Mouse (Mus musculus) c-Kit-positive CD71-negative TER-119-negative erythroid progenitor cells, embryonic 14.5 days (primary cell): ENCODE measurements around the gene Cep152.

ENCODE experiments used
- DNase-seq: peaks from one replicate; pipeline ENCODE4 v3.0.0-alpha.2; 2013; ENCODE audit warnings: low read depth

Gene Cep152

GRCm38 (mm10) chr2:125624837-125625351 lies at the start of gene Cep152:
Gene Cep152, minus strand, starts transcription at chr2:125625113.
- DNase-seq, result peak; percentile 92

DNA sequence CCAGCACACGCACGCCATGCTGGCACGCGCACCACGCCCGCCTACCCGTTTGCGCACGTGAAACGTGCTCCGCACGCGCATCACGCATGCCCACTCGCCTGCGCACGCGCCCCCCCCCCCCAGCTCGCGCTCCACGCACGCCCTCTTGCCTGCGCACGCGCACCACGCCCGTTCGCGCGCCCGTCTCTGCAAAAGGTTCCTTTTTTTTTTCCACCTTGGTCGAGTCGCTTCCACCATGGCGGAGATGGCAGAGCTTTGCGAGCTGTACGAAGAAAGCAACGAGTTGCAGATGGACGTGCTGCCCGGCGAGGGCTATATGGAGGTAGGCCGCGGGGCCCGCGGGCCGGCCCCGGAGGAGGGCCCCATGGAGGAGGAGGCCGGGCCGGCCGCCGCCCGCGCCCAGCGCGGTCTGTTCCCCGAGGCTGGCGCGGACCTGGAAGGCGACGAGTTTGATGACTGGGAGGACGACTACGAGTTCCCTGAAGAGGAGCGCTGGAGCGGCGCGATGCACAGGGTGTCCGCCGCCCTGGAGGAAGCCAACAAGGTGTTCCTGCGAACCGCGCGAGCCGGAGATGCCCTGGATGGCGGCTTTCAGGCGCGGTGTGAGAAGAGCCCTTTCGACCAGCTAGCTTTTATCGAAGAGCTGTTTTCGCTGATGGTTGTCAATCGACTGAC lies 48.2 kb upstream of the Cep152 start, which contains the start of gene Eid1:
Eid1 (plus strand) TSS at position 139 of the 675 bp plus-strand sequence.
- peak; percentile 61 for DNase-seq

GRCm38 (mm10) chr2:125672568-125672956 lies 47.6 kb upstream of the Cep152 start:
- DNase-seq, result no peak

DNA sequence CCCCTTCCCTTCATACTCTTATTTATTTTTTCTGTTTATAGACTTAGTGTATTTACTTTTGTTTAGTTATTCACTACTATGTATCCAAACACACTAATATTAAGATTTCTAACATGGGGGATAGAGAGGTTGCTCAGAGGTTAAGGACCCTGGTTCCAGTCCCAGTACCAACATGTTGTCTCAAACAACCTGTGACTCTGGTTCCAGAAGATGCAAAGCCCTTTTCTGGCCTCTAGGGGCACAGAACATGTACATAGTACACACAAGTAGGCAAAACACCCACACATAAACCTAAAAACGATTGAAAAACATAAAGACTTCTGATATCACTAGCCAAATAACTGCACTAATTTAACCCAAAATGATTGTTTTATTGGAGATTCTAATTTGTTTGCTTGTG lies 45.9 kb upstream of the Cep152 start:
- DNase-seq, result no peak

- DNase-seq, result no peak
Measured at GRCm38 (mm10) chr2:125667721-125668120, 42.8 kb upstream of the Cep152 start.

- DNase-seq, result peak; percentile 50
Measured at GRCm38 (mm10) chr2:125667184-125667583, 42.3 kb upstream of the Cep152 start.

DNA sequence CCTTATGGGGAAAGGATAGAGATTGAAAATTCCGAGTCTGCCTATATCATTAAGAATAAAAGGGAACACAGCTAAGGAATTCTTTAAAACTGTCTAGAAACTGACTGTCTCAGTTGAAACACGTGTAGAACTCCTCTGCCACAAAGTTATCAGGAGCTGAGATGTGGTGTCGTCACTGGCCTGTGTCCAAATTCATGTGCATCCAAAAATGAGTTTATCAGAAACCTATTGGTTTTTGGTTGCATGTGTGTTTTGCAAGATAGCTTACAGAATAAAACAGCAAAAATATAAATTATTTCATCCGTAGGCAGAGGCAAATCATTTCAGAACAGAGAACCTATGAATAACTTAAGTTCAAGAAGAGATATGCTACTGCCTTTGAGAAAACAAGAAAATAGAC lies 41.8 kb upstream of the Cep152 start:
- no peak for DNase-seq

DNA sequence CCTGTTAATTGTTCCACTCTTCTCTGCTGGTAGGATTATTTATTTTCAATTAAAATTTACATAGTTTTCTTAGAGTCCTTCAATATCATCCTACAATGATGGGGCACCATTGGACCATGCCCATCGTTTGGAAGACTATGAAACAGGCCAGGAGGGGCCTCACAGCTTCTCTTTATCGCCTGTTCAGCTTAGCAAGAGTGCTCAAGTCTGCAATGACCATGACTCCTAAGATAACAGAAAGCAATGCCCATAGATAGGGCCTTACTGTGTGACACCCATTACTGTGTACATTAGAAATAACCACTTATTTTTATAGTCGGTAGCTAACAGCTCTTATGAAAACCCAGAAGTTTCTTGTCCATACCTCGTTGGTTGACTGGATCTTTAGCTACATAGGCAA lies 41.0 kb upstream of the Cep152 start:
- no peak for DNase-seq

- DNase-seq, result no peak
Measured at GRCm38 (mm10) chr2:125665213-125665612, 40.3 kb upstream of the Cep152 start.

DNA sequence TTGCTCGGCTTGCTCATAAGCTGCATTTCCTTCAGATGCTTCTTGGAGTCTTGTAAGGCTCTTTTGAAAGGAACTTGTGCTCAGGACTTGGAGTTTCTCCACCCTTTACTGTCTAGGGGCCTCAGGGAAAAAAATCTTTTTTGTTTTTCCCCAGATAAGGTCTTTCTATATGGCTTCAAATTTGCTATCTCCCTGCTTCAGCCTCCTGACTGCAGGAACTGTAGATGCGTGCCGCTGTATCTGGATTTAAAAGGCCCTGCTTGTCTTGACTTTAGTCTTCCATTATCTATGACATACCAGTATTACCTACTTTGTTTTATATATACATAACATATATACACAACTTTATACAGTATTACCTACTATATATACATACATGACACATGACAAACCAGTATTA lies 37.6 kb upstream of the Cep152 start:
- no peak for DNase-seq

GRCm38 (mm10) chr2:125661156-125661555 lies 36.2 kb upstream of the Cep152 start:
- no peak for DNase-seq

GRCm38 (mm10) chr2:125660537-125661130 lies 35.7 kb upstream of the Cep152 start:
- no peak for DNase-seq

- DNase-seq, result peak; percentile 58
Measured at GRCm38 (mm10) chr2:125659823-125660536, 35.1 kb upstream of the Cep152 start.

GRCm38 (mm10) chr2:125655391-125655790 lies 30.5 kb upstream of the Cep152 start:
- no peak for DNase-seq

DNA sequence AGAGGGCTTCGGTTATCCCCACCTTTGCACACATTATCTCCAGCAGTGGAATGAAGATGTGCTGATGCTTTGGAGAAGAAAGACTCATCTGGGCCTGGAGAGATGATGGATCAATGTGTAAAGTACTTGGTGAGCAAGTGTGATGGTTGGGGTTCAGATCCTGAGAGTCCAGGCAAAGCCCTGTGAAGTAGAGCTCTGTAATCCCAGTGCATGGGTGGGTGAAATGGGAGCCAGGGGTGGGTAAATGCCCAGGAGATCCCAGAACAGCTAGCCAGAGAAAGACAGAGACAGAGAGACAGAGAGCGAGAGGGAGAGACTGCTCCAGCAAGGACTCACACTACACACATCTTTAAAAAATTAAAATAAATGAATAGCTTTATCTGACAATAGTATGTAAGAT lies 28.4 kb upstream of the Cep152 start:
- DNase-seq, result no peak

- no peak for DNase-seq
Measured at GRCm38 (mm10) chr2:125651563-125651962, 26.6 kb upstream of the Cep152 start.

- no peak for DNase-seq
Measured at GRCm38 (mm10) chr2:125650742-125651352, 25.9 kb upstream of the Cep152 start.

DNA sequence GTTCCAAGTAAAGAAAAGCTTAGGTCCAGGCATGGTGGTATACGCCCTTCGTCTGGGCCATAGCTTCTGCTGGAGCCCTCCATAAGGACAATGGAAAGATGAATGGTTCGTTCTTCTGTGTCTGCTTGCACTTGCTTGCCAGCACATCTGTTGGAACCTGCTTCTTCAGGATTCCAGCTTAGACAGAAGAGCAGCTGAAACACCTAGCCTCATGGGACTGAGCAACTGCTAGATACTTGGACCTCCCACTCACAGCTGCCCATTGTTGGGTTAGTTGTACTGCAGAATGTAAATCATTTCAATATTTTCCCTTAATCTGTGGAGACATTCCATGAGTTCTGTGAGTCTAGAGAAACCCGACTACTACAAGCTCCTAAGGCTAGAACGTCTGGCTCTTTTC lies 25.1 kb upstream of the Cep152 start:
- DNase-seq, result no peak

DNA sequence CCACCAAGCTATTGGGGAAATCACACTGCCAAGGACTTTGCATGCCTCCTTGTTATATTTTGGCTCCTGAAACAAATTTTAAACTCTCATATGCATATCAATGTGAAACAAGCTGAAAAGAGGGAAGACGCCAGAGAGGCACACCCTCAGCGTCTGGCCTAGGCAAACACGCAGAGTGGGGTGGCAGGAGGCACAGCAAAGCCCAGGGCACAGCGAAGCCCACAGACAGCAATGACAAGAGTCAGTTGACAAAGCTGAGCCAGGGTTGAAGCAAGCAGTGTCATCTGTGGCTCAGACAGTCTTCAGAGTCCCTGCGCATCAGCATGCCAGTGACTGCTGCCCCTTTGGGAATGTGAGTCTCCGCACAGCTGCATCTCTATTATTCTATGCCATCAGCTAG lies 20.0 kb upstream of the Cep152 start:
- no peak for DNase-seq

DNA sequence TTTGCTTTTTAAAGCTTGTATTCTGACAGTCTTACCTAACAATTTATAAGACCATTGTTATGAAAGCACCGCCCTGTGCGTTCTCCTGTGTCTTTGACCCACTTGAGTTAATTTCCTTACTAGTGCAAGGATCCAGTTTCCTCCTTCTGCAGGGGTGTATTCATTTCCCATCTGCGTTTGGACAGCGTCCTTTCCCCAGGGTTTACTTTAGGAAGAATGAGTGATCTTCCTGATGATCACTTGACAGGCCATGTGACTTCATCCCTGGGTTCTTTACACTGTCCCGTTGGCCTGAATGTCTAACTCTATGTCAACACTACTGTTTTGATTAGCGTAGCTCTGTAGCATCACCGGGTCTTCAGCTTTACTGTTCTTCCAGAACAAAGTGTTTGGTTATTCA lies 12.4 kb upstream of the Cep152 start:
- no peak for DNase-seq

DNA sequence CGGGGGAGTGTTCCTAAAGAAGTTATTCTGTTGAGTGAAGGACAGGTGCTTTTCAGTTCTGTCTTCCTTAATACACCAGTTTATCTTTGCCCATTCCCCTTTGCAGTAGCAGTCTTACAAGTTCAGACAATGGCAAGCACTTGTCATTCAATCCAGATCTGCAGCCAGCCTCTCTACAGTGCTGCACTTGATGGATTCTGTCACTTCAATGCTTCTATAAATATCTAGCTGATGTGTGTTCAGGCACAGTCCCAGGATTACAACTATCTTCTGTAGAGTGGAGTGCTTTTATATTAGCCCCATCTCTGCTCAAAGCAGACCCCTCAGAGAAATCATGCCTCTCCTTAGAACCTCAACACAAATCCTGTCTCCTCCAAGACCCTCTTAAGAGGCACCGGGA lies 5.1 kb upstream of the Cep152 start:
- no peak for DNase-seq

GRCm38 (mm10) chr2:125628487-125628886 lies 3.6 kb upstream of the Cep152 start:
- DNase-seq, result no peak

DNA sequence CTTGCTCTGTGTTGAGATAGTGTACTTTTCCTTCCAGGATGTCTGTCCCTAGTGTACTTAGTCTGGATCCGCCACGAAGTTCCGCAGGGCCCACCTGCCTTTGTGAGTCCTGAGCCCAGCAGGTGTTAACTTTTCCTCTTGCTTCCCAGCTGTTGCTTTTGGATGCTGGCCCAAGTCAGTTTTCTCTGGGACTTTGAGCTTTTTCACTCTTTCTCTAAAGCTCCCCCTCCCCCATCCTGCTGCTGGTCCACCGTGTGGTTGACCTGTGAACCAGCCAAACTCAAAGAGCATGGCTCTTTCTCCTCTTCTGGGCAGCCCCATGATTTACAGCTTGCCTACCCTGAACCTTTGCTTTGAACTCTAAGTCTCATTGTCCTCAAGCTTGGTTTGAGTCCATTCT lies 1.6 kb upstream of the Cep152 start:
- no peak for DNase-seq
